Mouse (Mus musculus) ES-Bruce4 (cell line): ENCODE results near the gene Vapa. TPM values are rescaled to one million over a fixed set of nuclear protein-coding genes. Genes with fewer than 3 reads are reported as not detected.
A peak's percentile ranks its signal among the peaks of the same experiment; 100 is the strongest.

Experiments used
- H3K27ac ChIP-seq: 2 replicates; pipeline ENCODE4 v1.5.1; 2012; ENCODE audit warnings: low read length, inconsistent platforms; ENCODE audit not compliant: insufficient read depth
- H3K27me3 ChIP-seq: 2 replicates; pipeline ENCODE4 v1.6.1; 2012; ENCODE audit warnings: mild to moderate bottlenecking, low read length, inconsistent platforms; ENCODE audit not compliant: control insufficient read depth, poor library complexity, insufficient read depth, severe bottlenecking
- H3K36me3 ChIP-seq: 2 replicates; pipeline ENCODE4 v1.6.1; 2012; ENCODE audit warnings: inconsistent platforms, mild to moderate bottlenecking, low read length, moderate library complexity; ENCODE audit not compliant: control insufficient read depth, poor library complexity, insufficient read depth, severe bottlenecking
- H3K4me1 ChIP-seq: one replicate; pipeline ENCODE4 v1.8.1; 2011; ENCODE audit warnings: low read length; ENCODE audit not compliant: control insufficient read depth, insufficient read depth
- H3K4me3 ChIP-seq: 2 replicates; pipeline ENCODE4 v1.5.1; 2011; ENCODE audit warnings: low read depth, mild to moderate bottlenecking, low read length
- H3K9ac ChIP-seq: 2 replicates; pipeline ENCODE4 v1.6.1; 2012; ENCODE audit warnings: low read depth, mild to moderate bottlenecking, inconsistent platforms; ENCODE audit not compliant: poor library complexity, severe bottlenecking
- H3K9me3 ChIP-seq: replicated peaks from 2 replicates; pipeline ENCODE4 v1.6.1; 2012; ENCODE audit warnings: mild to moderate bottlenecking, low read length, inconsistent platforms; ENCODE audit not compliant: control insufficient read depth, poor library complexity, insufficient read depth, severe bottlenecking
- CTCF ChIP-seq: IDR thresholded peaks from one replicate; pipeline ENCODE4 v1.8.1; 2011; ENCODE audit warnings: low read depth, low read length
- EP300 ChIP-seq: IDR thresholded peaks from 2 replicates; pipeline ENCODE4 v1.6.1; 2011; ENCODE audit warnings: low read depth, low read length; ENCODE audit not compliant: insufficient read depth
- POLR2A ChIP-seq: IDR thresholded peaks from one replicate; pipeline ENCODE4 v1.8.1; 2011; ENCODE audit warnings: low read length; ENCODE audit not compliant: insufficient read depth
- polyA plus RNA-seq: library from polyadenylated mRNA; stranded (reverse); fragments of >200 nt; gene quantifications from 2 replicates; pipeline ENCODE4 v1.2.4, GENCODE M21; 2011; ENCODE audit warnings: low read depth; ENCODE audit not compliant: missing spikeins, insufficient read depth, insufficient read length

Vapa gene
- polyA plus RNA-seq = 301 and 311 TPM in 2 replicates

GRCm38 (mm10) chr17:65613463-65614412, at the start of gene Vapa:
Vapa (minus strand) TSS chr17:65613555.
- Histone ChIP-seq H3K27me3 (no peaks in the 10 kb centered on the region; the same call in 1 of the 2 replicates), H3K36me3 (no peaks in the 10 kb centered on the region), H3K4me1 (no peaks in the 10 kb centered on the region), H3K9ac (peak within 1 kb of the TSS; percentile 99), H3K9me3 (no peaks in the 10 kb centered on the region), H3K27ac (peak within 1 kb of the TSS; percentile 100), H3K4me3 (peak within 1 kb of the TSS; percentile 95)
- TF ChIP-seq CTCF (no peak), POLR2A (peak; percentile 58), EP300 (peak; percentile 80)

- Histone ChIP-seq H3K9ac (no peak overlapping the region), H3K27ac (no peak overlapping the region)
Measured at GRCm38 (mm10) chr17:65662662-65663061, 49.3 kb upstream of the Vapa start.

GRCm38 (mm10) chr17:65658416-65658815, 45.1 kb upstream of the Vapa start:
- TF ChIP-seq POLR2A (no peak), CTCF (no peak), EP300 (no peak)
- Histone ChIP-seq H3K27me3 (no peaks in the 10 kb centered on the region), H3K4me1 (peaks cover 1% of the 10 kb centered on the region), H3K9me3 (no peaks in the 10 kb centered on the region), H3K4me3 (no peak overlapping the region), H3K9ac (no peak overlapping the region), H3K27ac (no peak overlapping the region), H3K36me3 (no peaks in the 10 kb centered on the region)

More at GRCm38 (mm10) chr17:65662662-65663061, 49.3 kb upstream of the Vapa start:
- Histone ChIP-seq H3K36me3 (no peaks in the 10 kb centered on the region), H3K4me1 (peaks cover 6% of the 10 kb centered on the region), H3K27me3 (no peaks in the 10 kb centered on the region), H3K9me3 (no peaks in the 10 kb centered on the region), H3K4me3 (no peak overlapping the region)
- TF ChIP-seq POLR2A (no peak), EP300 (no peak), CTCF (no peak)

DNA sequence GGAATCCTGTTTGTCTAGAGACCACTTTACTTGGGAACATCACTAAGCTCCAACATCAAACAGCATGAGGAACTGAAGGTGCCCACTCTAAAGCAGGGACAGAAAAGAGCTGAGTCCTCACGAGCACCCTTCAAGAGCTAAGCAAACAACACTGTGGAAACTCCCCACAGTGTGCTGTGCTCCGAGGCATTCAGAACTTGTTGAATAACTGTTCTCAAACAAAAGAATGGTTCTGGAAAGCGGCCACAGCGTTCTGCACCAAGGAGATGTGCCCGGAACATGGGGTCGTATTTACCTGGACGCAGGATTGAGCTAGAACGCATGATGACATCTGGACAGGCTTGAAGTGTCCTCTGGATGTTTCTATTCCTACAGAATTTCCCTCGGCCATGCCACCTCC, 44.6 kb upstream of the Vapa start:
- TF ChIP-seq CTCF (no peak), EP300 (no peak), POLR2A (no peak)
- no peaks in the 10 kb centered on the region for H3K27me3 ChIP-seq
- peaks cover 1% of the 10 kb centered on the region for H3K4me1 ChIP-seq
- H3K9ac ChIP-seq = no peak overlapping the region
- H3K36me3 ChIP-seq = no peaks in the 10 kb centered on the region
- no peak overlapping the region for H3K4me3 ChIP-seq
- no peaks in the 10 kb centered on the region for H3K9me3 ChIP-seq
- no peak overlapping the region for H3K27ac ChIP-seq

GRCm38 (mm10) chr17:65656731-65657130, 43.4 kb upstream of the Vapa start:
- H3K36me3 ChIP-seq = no peaks in the 10 kb centered on the region
- no peak for TF ChIP-seq EP300
- no peak for TF ChIP-seq CTCF
- no peak for TF ChIP-seq POLR2A
- H3K27me3 ChIP-seq = no peaks in the 10 kb centered on the region
- no peak overlapping the region for H3K9ac ChIP-seq
- no peaks in the 10 kb centered on the region for H3K9me3 ChIP-seq
- H3K4me3 ChIP-seq = no peak overlapping the region
- no peaks in the 10 kb centered on the region for H3K4me1 ChIP-seq
- no peak overlapping the region for H3K27ac ChIP-seq

DNA sequence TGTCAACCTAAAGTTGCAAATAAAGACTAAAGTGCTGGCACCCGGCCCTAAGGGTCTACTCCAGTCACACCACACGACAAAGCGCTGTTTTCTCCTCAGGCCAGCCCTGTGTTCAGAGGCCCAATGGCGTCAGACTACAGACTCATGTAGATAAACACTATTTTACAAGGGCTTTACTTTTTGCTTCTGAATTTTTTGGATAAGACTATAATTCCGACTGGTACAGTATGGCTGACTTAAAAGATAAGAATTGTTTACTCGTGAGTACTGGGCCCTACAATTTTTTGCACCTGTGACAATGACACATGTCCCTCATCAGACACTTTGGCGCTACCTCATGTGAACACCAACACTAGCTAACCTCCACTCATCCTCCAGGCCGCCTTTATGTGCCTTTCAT, 42.7 kb upstream of the Vapa start:
- no peak for TF ChIP-seq POLR2A
- Histone ChIP-seq H3K4me3 (no peak overlapping the region), H3K27me3 (no peaks in the 10 kb centered on the region), H3K9ac (no peak overlapping the region), H3K4me1 (no peaks in the 10 kb centered on the region), H3K27ac (no peak overlapping the region), H3K9me3 (no peaks in the 10 kb centered on the region), H3K36me3 (no peaks in the 10 kb centered on the region)
